Mouse (Mus musculus): ENCODE measurements around the gene Nr1h4. TPM values are rescaled to one million over a fixed set of nuclear protein-coding genes. Genes with fewer than 3 reads are reported as not detected.
"Not testable (repeated sequence)": the region's sequence is repeated elsewhere in the genome, so short reads cannot be mapped to it uniquely, and the experiment has no call there.

Gene Nr1h4
- total RNA-seq (2021): 10 to 100 TPM in 1 of 2 experiments, 1 to 10 TPM in 1; 6.7 to 17.2 TPM
- long read RNA-seq, experiment 1, partial matches to known transcripts: 1 of 4 reads
- long read RNA-seq, experiment 1, other reads (novel, unspliced or antisense): 2 of 4 reads
- long read RNA-seq, experiment 2, transcript Nr1h4-203 (10 exons, 2,013 nt): major isoform, 8 of 20 reads
- long read RNA-seq, experiment 2, partial matches to known transcripts: 1 of 20 reads
- long read RNA-seq, experiment 2, other reads (novel, unspliced or antisense): 11 of 20 reads

GRCm38 (mm10) chr10:89532929-89533727, at the start of gene Nr1h4:
Gene Nr1h4 (minus strand): TSS chr10:89533585.
- DNase-seq (ENCODE audit: low spot score in 2 of 2): peak; percentile 57 to 77

GRCm38 (mm10) chr10:89578801-89579200, 45.4 kb upstream of the Nr1h4 start:
- no peak for DNase-seq (ENCODE audit: low spot score in 2 of 2)

- no peak for DNase-seq (ENCODE audit: low spot score in 2 of 2)
Measured at GRCm38 (mm10) chr10:89577666-89578065, 44.3 kb upstream of the Nr1h4 start.

GRCm38 (mm10) chr10:89573421-89573820, 40.0 kb upstream of the Nr1h4 start:
- no peak for DNase-seq (ENCODE audit: low spot score in 2 of 2)

GRCm38 (mm10) chr10:89572946-89573345, 39.6 kb upstream of the Nr1h4 start:
- DNase-seq (ENCODE audit: low spot score in 2 of 2): no peak

GRCm38 (mm10) chr10:89567391-89567790, 34.0 kb upstream of the Nr1h4 start:
- no peak for DNase-seq (ENCODE audit: low spot score in 2 of 2)

GRCm38 (mm10) chr10:89565301-89566022, 32.1 kb upstream of the Nr1h4 start:
- DNase-seq (ENCODE audit: low spot score in 2 of 2): no peak

- DNase-seq (ENCODE audit: low spot score in 2 of 2): no peak
Measured at GRCm38 (mm10) chr10:89562113-89562512, 28.7 kb upstream of the Nr1h4 start.

- no peak for DNase-seq (ENCODE audit: low spot score in 2 of 2)
Measured at GRCm38 (mm10) chr10:89559351-89559750, 26.0 kb upstream of the Nr1h4 start.

GRCm38 (mm10) chr10:89554885-89555284, 21.5 kb upstream of the Nr1h4 start:
- DNase-seq (ENCODE audit: low spot score in 2 of 2): not testable (repeated sequence)

- DNase-seq (ENCODE audit: low spot score in 2 of 2): not testable (repeated sequence)
Measured at GRCm38 (mm10) chr10:89553855-89554254, 20.5 kb upstream of the Nr1h4 start.

GRCm38 (mm10) chr10:89553015-89553414, 19.6 kb upstream of the Nr1h4 start:
- no peak for DNase-seq (ENCODE audit: low spot score in 2 of 2)

GRCm38 (mm10) chr10:89551657-89552056, 18.3 kb upstream of the Nr1h4 start:
- no peak for DNase-seq (ENCODE audit: low spot score in 2 of 2)

GRCm38 (mm10) chr10:89548028-89548427, 14.6 kb upstream of the Nr1h4 start:
- DNase-seq (ENCODE audit: low spot score in 2 of 2): no peak

GRCm38 (mm10) chr10:89546989-89547388, 13.6 kb upstream of the Nr1h4 start:
- no peak for DNase-seq (ENCODE audit: low spot score in 2 of 2)

- no peak for DNase-seq (ENCODE audit: low spot score in 2 of 2)
Measured at GRCm38 (mm10) chr10:89543867-89544266, 10.5 kb upstream of the Nr1h4 start.

- no peak for DNase-seq (ENCODE audit: low spot score in 2 of 2)
Measured at GRCm38 (mm10) chr10:89542321-89542720, 8.9 kb upstream of the Nr1h4 start.

- DNase-seq (ENCODE audit: low spot score in 2 of 2): no peak
Measured at GRCm38 (mm10) chr10:89532451-89532850, 934 bp downstream of the Nr1h4 start.

- DNase-seq (ENCODE audit: low spot score in 2 of 2): no peak
Measured at GRCm38 (mm10) chr10:89531976-89532375, 1.4 kb downstream of the Nr1h4 start.

- DNase-seq (ENCODE audit: low spot score in 2 of 2): no peak
Measured at GRCm38 (mm10) chr10:89531194-89531634, 2.2 kb downstream of the Nr1h4 start.

GRCm38 (mm10) chr10:89527054-89527453, 6.3 kb downstream of the Nr1h4 start:
- DNase-seq (ENCODE audit: low spot score in 2 of 2): peak in 1 of 2 experiments; percentile 35

GRCm38 (mm10) chr10:89525823-89526222, 7.6 kb downstream of the Nr1h4 start:
- DNase-seq (ENCODE audit: low spot score in 2 of 2): no peak
